Mouse (Mus musculus) T-cell, adult 2 months (primary cell): ENCODE results near the gene Pkd1l1.

Experiments used
- DNase-seq: peaks from one replicate; pipeline ENCODE4 v3.0.0; 2022; ENCODE audit warnings: low spot score

Gene Pkd1l1

GRCm38 (mm10) chr11:8821403-8821802 lies 151.7 kb downstream of the Pkd1l1 start:
- DNase-seq, result no peak

- no peak for DNase-seq
These were observed 155.7 kb downstream of the Pkd1l1 start for GRCm38 (mm10) chr11:8817376-8817775.

- DNase-seq, result no peak
These were observed 158.8 kb downstream of the Pkd1l1 start for GRCm38 (mm10) chr11:8814097-8814790.

- no peak for DNase-seq
These were observed 161.5 kb downstream of the Pkd1l1 start for GRCm38 (mm10) chr11:8811506-8812100.

GRCm38 (mm10) chr11:8809644-8810043 lies 163.4 kb downstream of the Pkd1l1 start:
- no peak for DNase-seq

- DNase-seq, result no peak
These were observed 166.1 kb downstream of the Pkd1l1 start for GRCm38 (mm10) chr11:8807009-8807408.

- DNase-seq, result no peak
These were observed 168.9 kb downstream of the Pkd1l1 start for GRCm38 (mm10) chr11:8804178-8804577.

GRCm38 (mm10) chr11:8797486-8797885 lies 175.6 kb downstream of the Pkd1l1 start:
- no peak for DNase-seq

- no peak for DNase-seq
These were observed 178.0 kb downstream of the Pkd1l1 start for GRCm38 (mm10) chr11:8795031-8795430.

- DNase-seq, result no peak
These were observed 180.9 kb downstream of the Pkd1l1 start for GRCm38 (mm10) chr11:8792146-8792545.

- DNase-seq, result no peak
These were observed 183.9 kb downstream of the Pkd1l1 start for GRCm38 (mm10) chr11:8789186-8789585.

GRCm38 (mm10) chr11:8787604-8788003 lies 185.5 kb downstream of the Pkd1l1 start:
- DNase-seq, result no peak

GRCm38 (mm10) chr11:8784413-8784812 lies 188.7 kb downstream of the Pkd1l1 start:
- no peak for DNase-seq

GRCm38 (mm10) chr11:8782141-8782465 lies 191.0 kb downstream of the Pkd1l1 start:
- DNase-seq, result no peak

GRCm38 (mm10) chr11:8781308-8782140 lies 191.5 kb downstream of the Pkd1l1 start:
- no peak for DNase-seq

- DNase-seq, result no peak
These were observed 193.6 kb downstream of the Pkd1l1 start for GRCm38 (mm10) chr11:8779427-8779826.
